8 mouse cellular contexts compared by ENCODE assay signal in the genomic region with DNA sequence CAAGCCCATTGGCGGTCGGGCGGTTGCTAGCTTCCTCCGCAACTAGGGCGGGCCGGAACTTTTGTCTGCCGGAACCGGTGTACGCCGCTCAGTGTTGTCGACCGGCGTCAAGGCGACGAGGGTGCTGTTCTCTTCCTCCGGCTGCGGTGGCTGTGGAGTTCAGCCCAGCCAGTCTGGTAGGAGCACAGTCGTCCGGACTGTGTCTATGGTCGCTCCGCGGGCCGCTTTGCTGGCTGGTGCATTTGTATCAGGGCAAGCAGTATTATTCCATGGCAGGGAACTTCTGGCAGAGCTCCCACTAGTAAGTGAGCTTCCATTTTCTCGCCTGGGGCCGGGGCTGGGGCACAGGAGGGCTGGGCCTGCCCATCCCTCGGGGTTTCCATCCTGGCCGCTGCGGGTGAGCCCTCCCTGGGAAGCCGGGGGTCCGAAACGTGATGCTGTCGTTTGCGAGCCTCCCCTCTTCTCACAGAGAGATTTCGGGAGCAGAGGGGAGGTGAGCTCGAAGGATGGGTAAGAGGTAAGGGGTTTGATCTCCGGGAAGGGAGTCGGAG. TPM values are rescaled to one million over a fixed set of nuclear protein-coding genes. Genes with fewer than 3 reads are reported as not detected.
DNase-seq lines count a peak whose midpoint lies in the region; ATAC-seq and TF ChIP-seq lines count a peak whose summit lies in the region.

A gene (plus strand): TSS at position 87 of the 551 bp plus-strand sequence.

- peak; percentile 87 for DNase-seq in ES-E14 (ENCODE audit: low read depth, low spot score)
- DNase-seq in cerebellum, adult 11-12 months: peak; percentile 90
- DNase-seq in heart, postnatal 25 days (ENCODE audit: low spot score): peak; percentile 86
- DNase-seq in layer of hippocampus, adult 18-20 months (ENCODE audit: low spot score in 2 of 2): peak; percentile 90 to 94
- DNase-seq in lung, adult 2 months: peak; percentile 89
- DNase-seq in thymus, adult 18-20 months: peak; percentile 84 to 85

- no peaks in the 10 kb centered on the region; the same call in 1 of the 2 replicates for H3K36me3 ChIP-seq in ES-E14 (ENCODE audit: control insufficient read depth, insufficient read depth, low read length, poor library complexity, severe bottlenecking)
- peaks cover 3% of the 10 kb centered on the region for H3K36me3 ChIP-seq in forebrain, embryonic 15.5 days

- H3K27ac ChIP-seq in ES-E14 (ENCODE audit: insufficient read depth, low read depth, low read length, poor library complexity, severe bottlenecking): peak within 1 kb of the TSS; percentile 55
- H3K27ac ChIP-seq in forebrain, embryonic 15.5 days (replicated peaks): peak within 1 kb of the TSS; percentile 87

- peak within 1 kb of the TSS; percentile 58 for H3K4me2 ChIP-seq in forebrain, embryonic 15.5 days (replicated peaks)

- peaks cover 6 to 7% of the 10 kb centered on the region in 2 experiments for H3K4me1 ChIP-seq in ES-E14 (ENCODE audit: control insufficient read depth in 2 of 2, insufficient read depth in 2 of 2, low read length in 2 of 2, poor library complexity in 1 of 2)
- H3K4me1 ChIP-seq in forebrain, embryonic 15.5 days: peaks cover 13% of the 10 kb centered on the region
- H3K4me1 ChIP-seq in lung, adult 2 months (ENCODE audit: control insufficient read depth, insufficient read depth, low read length): no peaks in the 10 kb centered on the region

- H3K27me3 ChIP-seq in forebrain, embryonic 15.5 days: no peaks in the 10 kb centered on the region

- peak within 1 kb of the TSS; percentile 70 to 87 for H3K4me3 ChIP-seq in ES-E14 (ENCODE audit: insufficient read depth in 1 of 2, low read depth in 1 of 2, low read length in 2 of 2, poor library complexity in 1 of 2, severe bottlenecking in 1 of 2)
- H3K4me3 ChIP-seq in forebrain, embryonic 15.5 days: peak within 1 kb of the TSS; percentile 54
- H3K4me3 ChIP-seq in lung, adult 2 months (replicated peaks; ENCODE audit: extremely low read depth, low read depth, low read length): peak within 1 kb of the TSS; percentile 93

- WGBS in forebrain, embryonic 15.5 days: 0% methylated on average over 37 of the region's 37 CpGs
- under 1% methylated on average over 37 of the region's 37 CpGs for WGBS in lung, adult 2 months

- TF ChIP-seq POLR2A in lung, adult 2 months (IDR thresholded peaks at IDR 0.05; ENCODE audit: borderline replicate concordance, extremely low read depth, low read depth, low read length): peak; percentile 88

- intact Hi-C loops in heart, postnatal 25 days (cut with DNase I): loop anchor here (2.0 to 5.0 kb wide), 4 partner anchors 41 to 150 kb away; a partner anchor contains a TSS

- H3K9me3 ChIP-seq in ES-E14 (ENCODE audit: control insufficient read depth, insufficient read depth, low read depth, low read length): no peaks in the 10 kb centered on the region
- no peaks in the 10 kb centered on the region for H3K9me3 ChIP-seq in forebrain, embryonic 15.5 days

- no peak for TF ChIP-seq CTCF in lung, adult 2 months (IDR thresholded peaks at IDR 0.05; ENCODE audit: insufficient read depth, low read length)

- peak within 1 kb of the TSS; percentile 79 for H3K9ac ChIP-seq in ES-E14 (ENCODE audit: insufficient read depth, low read depth, low read length, poor library complexity, severe bottlenecking)
- peak within 1 kb of the TSS; percentile 66 for H3K9ac ChIP-seq in forebrain, embryonic 15.5 days (replicated peaks)

- in situ Hi-C loops in ES-E14 (cut with MboI; ENCODE audit: low sequenced_read_pairs in 2 of 2, unreplicated experiment in 2 of 2): no loop called here

- ATAC-seq in forebrain, embryonic 15.5 days (replicated peaks): peak; percentile 99
- ATAC-seq in neutrophil, adult 5-6 weeks (ENCODE audit: extremely low read depth, insufficient number of reproducible peaks, low FRiP score, poor library complexity, severe bottlenecking): peak; percentile 98

TF ChIP-seq in ES-E14, 5 proteins besides CTCF, POLR2A, EP300 and RAD21:
- TF ChIP-seq HCFC1 (IDR thresholded peaks at IDR 0.05; ENCODE audit: borderline replicate concordance, insufficient read depth, low read length) (peak; percentile 83; the same call in 1 of the 2 replicates), CHD2 (IDR thresholded peaks at IDR 0.05; ENCODE audit: low read depth, low read length) (0 out of 2 replicates have a peak, but pooled peaks have one; percentile 3), ZNF384 (IDR thresholded peaks at IDR 0.05; ENCODE audit: low read depth, low read length) (no peak), MAFK (IDR thresholded peaks at IDR 0.05; ENCODE audit: insufficient read depth, low read depth, low read length) (0 out of 2 replicates have a peak, but pooled peaks have one; percentile 11), ZC3H11A (IDR thresholded peaks at IDR 0.05; ENCODE audit: borderline replicate concordance, low read depth, low read length) (no peak)

RNA-seq across cellular contexts. Expression of the gene that starts here (rescaled TPM):
- total RNA-seq in ES-E14 (2012; rRNA removed): 26.7 and 34.2 TPM in 2 replicates
- 65.0 and 72.7 TPM in 2 replicates for polyA plus RNA-seq in forebrain, embryonic 15.5 days (2015; fragmentation: Nextera tagmentation; extraction: Ambion mirVana)
- 10 to 100 TPM; 14.4 to 17.9 TPM for total RNA-seq in heart, postnatal 25 days (2021)
- 10 to 100 TPM; 33.0 to 40.3 TPM for total RNA-seq in layer of hippocampus, adult 18-20 months (2021)
- 3.7 and 6.2 TPM in 2 replicates for polyA plus RNA-seq in lung, adult 2 months (2012; rRNA removed)
- 29.3 and 32.6 TPM in 2 replicates for total RNA-seq in neutrophil, adult 5-6 weeks (2017)

Comparison
In these comparisons a context has a peak if more than half of its experiments do, and no peak if none do; other contexts are left out.
1. Peak in every context shown above with its lines: DNase-seq, ATAC-seq, H3K4me3 ChIP-seq and H3K27ac ChIP-seq.